Mouse (Mus musculus) heart, embryonic 13.5 days (tissue): ENCODE results near the gene Prr36. TPM values are rescaled to one million over a fixed set of nuclear protein-coding genes. Genes with fewer than 3 reads are reported as not detected.
A peak's percentile ranks its signal among the peaks of the same experiment; 100 is the strongest.

Experiments used
- ATAC-seq: fragments of 200-750 bp; cut with Nextera tagmentation; 2 replicates; pipeline ENCODE4 v1.8.0; 2017; ENCODE audit warnings: moderate TSS enrichment; ENCODE audit not compliant: insufficient number of reproducible peaks, low FRiP score, low TSS enrichment; ENCODE audit errors: extremely low read depth
- H3K27ac ChIP-seq: fragments of 300-500 bp; sonication (generic); replicated peaks from 2 replicates; pipeline ENCODE4 v1.5.1; 2015; ENCODE audit warnings: moderate library complexity, mild to moderate bottlenecking, inconsistent platforms
- H3K27me3 ChIP-seq: fragments of 300-500 bp; sonication (generic); replicated peaks from 2 replicates; pipeline ENCODE4 v1.6.1; 2015; ENCODE audit warnings: mild to moderate bottlenecking, inconsistent platforms
- H3K36me3 ChIP-seq: fragments of 300-500 bp; sonication (generic); 2 replicates; pipeline ENCODE4 v1.6.1; 2015; ENCODE audit warnings: mild to moderate bottlenecking, inconsistent platforms
- H3K4me1 ChIP-seq: fragments of 300-500 bp; sonication (generic); 2 replicates; pipeline ENCODE4 v1.6.1; 2015; ENCODE audit warnings: inconsistent platforms
- H3K4me2 ChIP-seq: fragments of 300-500 bp; sonication (generic); 2 replicates; pipeline ENCODE4 v1.6.1; 2015; ENCODE audit warnings: inconsistent platforms, mild to moderate bottlenecking, moderate library complexity
- H3K4me3 ChIP-seq: fragments of 300-500 bp; sonication (generic); 2 replicates; pipeline ENCODE4 v1.5.1; 2015; ENCODE audit warnings: moderate library complexity, mild to moderate bottlenecking, inconsistent platforms
- H3K9ac ChIP-seq: fragments of 300-500 bp; sonication (generic); 2 replicates; pipeline ENCODE4 v1.6.1; 2015; ENCODE audit warnings: inconsistent platforms, mild to moderate bottlenecking, moderate library complexity
- H3K9me3 ChIP-seq: fragments of 300-500 bp; sonication (generic); 2 replicates; pipeline ENCODE4 v1.6.1; 2016; ENCODE audit warnings: inconsistent platforms
- WGBS: fragments of 180-500 bp; shearing (Covaris S2); methylation state at CpG from one replicate; pipeline ENCODE4 v1.1.7; 2015; ENCODE audit warnings: mixed read lengths; 5-methylcytosine and 5-hydroxymethylcytosine counted together
- polyA plus RNA-seq: library from polyadenylated mRNA; unstranded; fragments of >200 nt; fragmentation: Nextera tagmentation; extraction: Ambion mirVana; gene quantifications from 2 replicates; pipeline ENCODE4 v1.2.1, GENCODE M21; 2015

Gene Prr36
- polyA plus RNA-seq, 1 experiment from 2014 or later, result 0.72 TPM

DNA sequence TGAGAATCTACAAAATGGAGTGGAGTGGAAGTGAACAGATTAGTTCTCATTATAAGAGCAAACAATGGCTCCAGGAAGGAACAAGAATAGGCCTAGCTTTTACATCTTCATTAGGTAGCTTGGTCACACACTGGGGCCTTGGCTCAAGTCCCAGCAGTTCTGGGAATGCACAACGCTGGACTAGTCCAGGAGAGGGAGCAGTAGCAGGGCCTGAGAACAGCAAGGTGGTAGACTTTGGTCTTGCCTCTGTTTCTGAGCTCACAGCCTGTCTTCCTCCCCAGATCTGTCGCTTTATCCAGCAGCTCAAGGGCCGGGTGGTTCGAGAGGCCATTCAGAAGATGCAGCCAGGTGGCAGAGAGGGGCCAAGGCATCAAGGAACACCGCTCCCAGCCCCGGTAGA, 36.7 kb upstream of the Prr36 start:
- Histone ChIP-seq H3K27me3 (no peaks in the 10 kb centered on the region), H3K4me2 (peak overlapping the region; percentile 90), H3K27ac (no peak overlapping the region; the same call in 1 of the 2 replicates), H3K9me3 (no peaks in the 10 kb centered on the region), H3K4me1 (peaks cover 56% of the 10 kb centered on the region), H3K9ac (peak overlapping the region; percentile 97), H3K36me3 (peaks cover 37% of the 10 kb centered on the region), H3K4me3 (peak overlapping the region; percentile 95)
- ATAC-seq, result no peak
- WGBS, result 65% methylated on average over 6 of the region's 6 CpGs

- 1% methylated on average over 69 of the region's 69 CpGs for WGBS
- H3K9me3 ChIP-seq, result no peaks in the 10 kb centered on the region
- H3K27ac ChIP-seq, result peak within 1 kb of the TSS; percentile 88
- peak within 1 kb of the TSS; percentile 97 for H3K9ac ChIP-seq
- peaks cover 40% of the 10 kb centered on the region for H3K36me3 ChIP-seq
- no peaks in the 10 kb centered on the region for H3K27me3 ChIP-seq
- peak; percentile 87 for ATAC-seq
- H3K4me2 ChIP-seq, result peak within 1 kb of the TSS; percentile 90
- peak within 1 kb of the TSS; percentile 95 for H3K4me3 ChIP-seq
- peaks cover 59% of the 10 kb centered on the region for H3K4me1 ChIP-seq
Measured at GRCm38 (mm10) chr8:4252934-4253841, 35.9 kb upstream of the Prr36 start, which contains the start of gene Snapc2. Snapc2 (plus strand) TSS chr8:4253080.

GRCm38 (mm10) chr8:4252116-4252760, 35.0 kb upstream of the Prr36 start:
- no peak for ATAC-seq
- 39% methylated on average over 8 of the region's 8 CpGs for WGBS
- Histone ChIP-seq H3K4me3 (peak overlapping the region; percentile 95), H3K4me1 (peaks cover 50% of the 10 kb centered on the region), H3K36me3 (peaks cover 50% of the 10 kb centered on the region), H3K27me3 (no peaks in the 10 kb centered on the region), H3K27ac (peak overlapping the region; percentile 88), H3K4me2 (peak overlapping the region; percentile 90), H3K9ac (peak overlapping the region; percentile 97), H3K9me3 (no peaks in the 10 kb centered on the region)

GRCm38 (mm10) chr8:4250306-4250970, 33.2 kb upstream of the Prr36 start:
- no peaks in the 10 kb centered on the region for H3K9me3 ChIP-seq
- peaks cover 53% of the 10 kb centered on the region for H3K36me3 ChIP-seq
- 33% methylated on average over 26 of the region's 26 CpGs for WGBS
- H3K4me1 ChIP-seq, result peaks cover 43% of the 10 kb centered on the region
- peak overlapping the region; percentile 11; the same call in 1 of the 2 replicates for H3K4me2 ChIP-seq
- no peak for ATAC-seq
- peak overlapping the region; percentile 72; the same call in 1 of the 2 replicates for H3K9ac ChIP-seq
- no peak overlapping the region for H3K27ac ChIP-seq
- H3K27me3 ChIP-seq, result no peaks in the 10 kb centered on the region
- no peak overlapping the region for H3K4me3 ChIP-seq

DNA sequence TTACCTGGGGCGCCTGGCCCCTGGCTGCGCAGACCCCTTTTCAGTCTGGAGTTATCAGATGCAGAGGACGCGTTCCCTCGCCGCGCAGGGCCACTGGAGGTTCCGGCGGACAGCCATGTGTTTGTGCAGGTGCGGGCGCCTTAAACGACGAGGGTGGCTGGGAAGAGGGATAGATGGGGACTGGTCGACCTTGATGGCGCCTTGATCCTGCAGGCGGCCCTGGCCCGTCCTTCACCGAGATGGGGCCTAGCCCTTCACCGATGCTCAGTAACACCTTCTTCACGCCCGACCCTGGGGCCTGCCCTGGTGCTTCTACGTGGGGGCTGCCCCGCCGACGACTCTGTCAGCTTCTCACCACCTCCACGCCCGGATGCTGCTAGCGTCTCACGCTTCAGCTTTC, 32.0 kb upstream of the Prr36 start:
- H3K4me1 ChIP-seq, result peaks cover 39% of the 10 kb centered on the region

DNA sequence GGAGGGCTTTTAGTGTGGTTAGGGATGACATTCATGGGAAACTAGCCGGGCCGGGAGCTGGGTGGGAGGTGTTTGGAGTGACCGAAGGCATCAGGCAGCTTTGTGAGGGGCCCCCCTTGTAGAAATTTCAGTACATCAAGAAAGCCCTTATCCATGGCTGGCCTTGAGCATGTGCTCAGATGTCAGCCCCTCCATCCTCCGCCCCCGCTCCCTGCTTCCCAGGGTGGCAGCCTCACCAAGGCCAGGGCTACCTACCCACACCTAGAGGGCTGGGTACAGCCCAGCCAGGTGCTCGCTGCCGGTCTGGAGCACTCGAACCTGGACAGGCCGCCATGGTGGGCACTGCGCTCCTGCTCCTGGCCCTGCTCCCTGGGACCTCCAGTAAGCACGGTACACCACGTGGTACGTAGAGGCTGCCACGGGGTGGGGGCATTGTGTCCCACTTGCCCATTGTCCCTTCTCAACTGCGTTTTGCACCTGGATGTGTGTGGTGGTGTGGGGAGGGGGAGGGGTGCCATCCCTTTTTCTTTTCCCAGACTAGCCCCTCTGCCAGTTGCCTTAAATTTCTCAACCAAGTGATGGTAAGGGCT, 30.8 kb upstream of the Prr36 start, which contains the start of gene Tgfbr3l:
Tgfbr3l (plus strand) TSS at position 264 of the 590 bp plus-strand sequence.
- no peak for ATAC-seq
- WGBS, result 68% methylated on average over 15 of the region's 15 CpGs
- H3K4me3 ChIP-seq, result peak within 1 kb of the TSS; percentile 32
- H3K27me3 ChIP-seq, result no peaks in the 10 kb centered on the region
- H3K36me3 ChIP-seq, result peaks cover 64% of the 10 kb centered on the region
- peak within 1 kb of the TSS; percentile 64 for H3K4me2 ChIP-seq
- peak within 1 kb of the TSS; percentile 51 for H3K27ac ChIP-seq
- H3K9me3 ChIP-seq, result no peaks in the 10 kb centered on the region
- peaks cover 32% of the 10 kb centered on the region for H3K4me1 ChIP-seq
- H3K9ac ChIP-seq, result peak within 1 kb of the TSS; percentile 72

More for the DNA sequence above, 32.0 kb upstream of the Prr36 start:
- WGBS, result 10% methylated on average over 29 of the region's 29 CpGs
- peaks cover 53% of the 10 kb centered on the region for H3K36me3 ChIP-seq
- H3K27ac ChIP-seq, result peak overlapping the region; percentile 51
- H3K9me3 ChIP-seq, result no peaks in the 10 kb centered on the region
- peak overlapping the region; percentile 72 for H3K9ac ChIP-seq
- ATAC-seq, result no peak
- H3K27me3 ChIP-seq, result no peaks in the 10 kb centered on the region
- peak overlapping the region; percentile 32 for H3K4me3 ChIP-seq
- H3K4me2 ChIP-seq, result peak overlapping the region; percentile 64

DNA sequence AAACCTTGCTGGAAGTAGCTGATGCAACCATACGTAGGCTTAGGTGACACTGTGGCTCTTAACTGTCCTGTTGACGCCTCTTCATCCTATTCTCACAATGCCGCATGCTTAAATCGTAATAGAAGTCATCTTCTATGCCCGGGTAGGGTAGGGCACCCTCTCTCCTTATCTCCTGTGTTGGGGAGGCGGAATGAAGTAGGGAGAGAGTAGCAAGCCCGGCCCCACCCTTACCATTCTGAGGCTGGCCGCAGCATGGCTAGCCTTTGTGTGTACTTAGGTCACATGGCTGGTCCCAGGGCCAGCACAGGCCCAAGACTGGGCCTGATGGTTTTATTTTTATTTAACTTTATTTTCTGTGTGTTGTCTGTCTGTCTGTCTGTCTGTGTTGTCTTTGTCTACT, 30.0 kb upstream of the Prr36 start:
- no peak for ATAC-seq
- peaks cover 27% of the 10 kb centered on the region for H3K4me1 ChIP-seq
- H3K9ac ChIP-seq, result no peak overlapping the region; the same call in 1 of the 2 replicates
- no peak overlapping the region for H3K4me3 ChIP-seq
- WGBS, result 85% methylated on average over 8 of the region's 8 CpGs
- H3K4me2 ChIP-seq, result no peak overlapping the region
- H3K27ac ChIP-seq, result no peak overlapping the region
- H3K36me3 ChIP-seq, result peaks cover 72% of the 10 kb centered on the region
- H3K27me3 ChIP-seq, result no peaks in the 10 kb centered on the region
- no peaks in the 10 kb centered on the region for H3K9me3 ChIP-seq

GRCm38 (mm10) chr8:4245737-4246136, 28.5 kb upstream of the Prr36 start:
- Histone ChIP-seq H3K9ac (no peak overlapping the region), H3K4me1 (peaks cover 38% of the 10 kb centered on the region), H3K36me3 (peaks cover 87% of the 10 kb centered on the region), H3K27me3 (no peaks in the 10 kb centered on the region), H3K9me3 (no peaks in the 10 kb centered on the region), H3K4me3 (no peak overlapping the region), H3K27ac (no peak overlapping the region), H3K4me2 (no peak overlapping the region)
- no peak for ATAC-seq
- WGBS, result 89% methylated on average over 12 of the region's 13 CpGs

GRCm38 (mm10) chr8:4245061-4245460, 27.8 kb upstream of the Prr36 start:
- no peak overlapping the region for H3K27ac ChIP-seq
- no peaks in the 10 kb centered on the region for H3K27me3 ChIP-seq
- no peak overlapping the region for H3K9ac ChIP-seq
- H3K9me3 ChIP-seq, result no peaks in the 10 kb centered on the region
- H3K4me1 ChIP-seq, result peaks cover 38% of the 10 kb centered on the region
- no peak for ATAC-seq
- H3K4me3 ChIP-seq, result no peak overlapping the region
- peaks cover 87% of the 10 kb centered on the region for H3K36me3 ChIP-seq
- 91% methylated on average over 5 of the region's 5 CpGs for WGBS
- H3K4me2 ChIP-seq, result no peak overlapping the region

- no peak for ATAC-seq
- H3K27ac ChIP-seq, result peak overlapping the region; percentile 98
- peak overlapping the region; percentile 85 for H3K4me2 ChIP-seq
- H3K9me3 ChIP-seq, result no peaks in the 10 kb centered on the region
- H3K27me3 ChIP-seq, result peaks cover 14% of the 10 kb centered on the region; the same call in 1 of the 2 replicates
- H3K4me3 ChIP-seq, result peak overlapping the region; percentile 81
- H3K36me3 ChIP-seq, result peaks cover 40% of the 10 kb centered on the region
- H3K9ac ChIP-seq, result peak overlapping the region; percentile 90
- H3K4me1 ChIP-seq, result peaks cover 38% of the 10 kb centered on the region
- WGBS, result 12% methylated on average over 19 of the region's 19 CpGs
Measured at GRCm38 (mm10) chr8:4239193-4239890, 22.1 kb upstream of the Prr36 start.
